Mouse (Mus musculus) CH12.LX (cell line): Measurements from ENCODE around the gene Nol8.

ENCODE experiments used
- CHD2 ChIP-seq: IDR thresholded peaks from 2 replicates; pipeline ENCODE4 v1.6.1; 2011; ENCODE audit warnings: low read length, improper control_type of control experiment
- E2F4 ChIP-seq: IDR thresholded peaks from 2 replicates; pipeline ENCODE4 v1.6.1; 2011; ENCODE audit warnings: low read depth, low read length, improper control_type of control experiment; ENCODE audit not compliant: insufficient replicate concordance
- NELFE ChIP-seq: IDR thresholded peaks from 2 replicates; pipeline ENCODE4 v1.6.1; 2011; ENCODE audit warnings: low read depth, low read length, improper control_type of control experiment
- POLR2A ChIP-seq: IDR thresholded peaks from 2 replicates; pipeline ENCODE4 v1.6.1; 2011; ENCODE audit warnings: low read depth, mild to moderate bottlenecking, improper control_type of control experiment, low read length
- UBTF ChIP-seq: IDR thresholded peaks from 2 replicates; pipeline ENCODE4 v1.6.1; 2012; ENCODE audit warnings: low read depth, mild to moderate bottlenecking, inconsistent platforms, low read length, improper control_type of control experiment, moderate library complexity

DNA sequence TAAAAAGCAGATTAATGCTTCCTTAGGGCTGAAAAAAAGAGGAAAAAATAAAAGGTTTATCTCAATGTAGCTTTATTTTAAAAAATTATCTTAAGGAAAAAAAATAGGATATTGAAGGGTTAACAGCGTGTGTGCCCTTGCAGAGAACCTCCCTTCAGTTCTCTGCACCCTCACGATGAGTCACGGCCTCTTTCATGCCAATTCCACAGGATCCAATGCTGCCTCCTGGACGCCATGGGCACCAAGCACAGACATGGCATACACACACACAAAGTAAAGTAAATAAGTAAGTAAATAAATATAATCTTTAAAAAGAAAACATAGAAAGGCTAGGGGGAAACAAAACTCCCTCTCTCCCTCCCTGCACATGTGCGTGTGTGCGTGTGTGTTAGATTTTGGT lies 10.2 kb upstream of the Nol8 start:
- no peak for TF ChIP-seq NELFE
- no peak for TF ChIP-seq CHD2
- no peak for TF ChIP-seq POLR2A
- TF ChIP-seq UBTF: no peak
- no peak for TF ChIP-seq E2F4
